Mouse (Mus musculus): ENCODE measurements around the gene Tspan11. TPM values are rescaled to one million over a fixed set of nuclear protein-coding genes. Genes with fewer than 3 reads are reported as not detected.

Tspan11 gene
- total and polyA plus RNA-seq, 3 experiments = 0.05 TPM; not detected in 2

GRCm38 (mm10) chr6:128000777-128001176, 113.4 kb downstream of the Tspan11 start:
- Histone ChIP-seq H3K36me3 (replicated peaks) (no peaks in the 10 kb centered on the region), H3K4me1 (ENCODE audit: insufficient read depth, low read depth, low read length) (no peaks in the 10 kb centered on the region), H3K27me3 (ENCODE audit: insufficient read depth, low read length) (no peaks in the 10 kb centered on the region), H3K9me3 (replicated peaks) (peaks cover 82% of the 10 kb centered on the region), H3K4me3 (ENCODE audit: low read depth, low read length) (no peak overlapping the region)
- no peak for ATAC-seq (ENCODE audit: extremely low read depth, insufficient number of reproducible peaks, low FRiP score, poor library complexity, severe bottlenecking)
- no peak for DNase-seq (ENCODE audit: low spot score)
- no peak for TF ChIP-seq GATA2 (IDR thresholded peaks at IDR 0.05; ENCODE audit: borderline replicate concordance, low read depth, low read length)
- no peak for TF ChIP-seq CTCF (IDR thresholded peaks at IDR 0.05; ENCODE audit: low read depth, low read length)
- no peak for TF ChIP-seq POLR2AphosphoS5 (IDR thresholded peaks at IDR 0.05; ENCODE audit: insufficient replicate concordance, low read depth, low read length)
- no peak for TF ChIP-seq GATA1 (IDR thresholded peaks at IDR 0.05; ENCODE audit: borderline replicate concordance, low read length)
- TF ChIP-seq TAL1 (conservative IDR thresholded peaks at IDR 0.05; ENCODE audit: low read depth, low read length) = no peak

GRCm38 (mm10) chr6:128001587-128001986, 114.2 kb downstream of the Tspan11 start:
- H3K27me3 ChIP-seq (ENCODE audit: insufficient read depth, low read length) = no peaks in the 10 kb centered on the region
- ATAC-seq (ENCODE audit: extremely low read depth, insufficient number of reproducible peaks, low FRiP score, poor library complexity, severe bottlenecking) = no peak
- no peaks in the 10 kb centered on the region for H3K36me3 ChIP-seq (replicated peaks)
- H3K4me1 ChIP-seq (ENCODE audit: insufficient read depth, low read depth, low read length) = no peaks in the 10 kb centered on the region
- TF ChIP-seq GATA2 (IDR thresholded peaks at IDR 0.05; ENCODE audit: borderline replicate concordance, low read depth, low read length) = no peak
- TF ChIP-seq POLR2AphosphoS5 (IDR thresholded peaks at IDR 0.05; ENCODE audit: insufficient replicate concordance, low read depth, low read length) = no peak
- no peak for TF ChIP-seq CTCF (IDR thresholded peaks at IDR 0.05; ENCODE audit: low read depth, low read length)
- TF ChIP-seq GATA1 (IDR thresholded peaks at IDR 0.05; ENCODE audit: borderline replicate concordance, low read length) = no peak
- no peak for TF ChIP-seq TAL1 (conservative IDR thresholded peaks at IDR 0.05; ENCODE audit: low read depth, low read length)
- peaks cover 85% of the 10 kb centered on the region for H3K9me3 ChIP-seq (replicated peaks)
- no peak for DNase-seq (ENCODE audit: low spot score)
- no peak overlapping the region for H3K4me3 ChIP-seq (ENCODE audit: low read depth, low read length)

DNA sequence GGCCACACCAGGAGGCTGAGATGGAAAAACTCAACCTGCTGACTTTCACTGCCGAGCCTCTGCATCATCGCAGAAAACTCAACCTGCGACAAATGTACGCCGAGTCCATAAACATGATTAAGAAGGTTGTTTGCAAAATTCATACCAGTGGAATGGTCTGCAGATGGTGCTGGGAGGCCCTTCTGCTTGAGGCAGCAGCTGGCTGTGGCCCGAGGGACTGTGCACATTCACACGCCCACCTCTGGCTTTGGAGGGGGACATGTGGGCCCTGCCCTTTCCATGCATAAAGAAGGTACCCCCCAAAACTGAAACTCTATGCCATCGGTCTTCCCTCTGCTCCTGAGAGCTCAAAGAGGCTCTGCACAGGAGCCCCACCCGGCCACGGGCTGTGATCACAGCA, 114.7 kb downstream of the Tspan11 start:
- Histone ChIP-seq H3K36me3 (replicated peaks) (no peaks in the 10 kb centered on the region), H3K4me1 (ENCODE audit: insufficient read depth, low read depth, low read length) (no peaks in the 10 kb centered on the region), H3K27me3 (ENCODE audit: insufficient read depth, low read length) (no peaks in the 10 kb centered on the region), H3K4me3 (ENCODE audit: low read depth, low read length) (no peak overlapping the region), H3K9me3 (replicated peaks) (peaks cover 86% of the 10 kb centered on the region)
- DNase-seq (ENCODE audit: low spot score) (no peak), ATAC-seq (ENCODE audit: extremely low read depth, insufficient number of reproducible peaks, low FRiP score, poor library complexity, severe bottlenecking) (no peak)
- TF ChIP-seq TAL1 (conservative IDR thresholded peaks at IDR 0.05; ENCODE audit: low read depth, low read length) (no peak), POLR2AphosphoS5 (IDR thresholded peaks at IDR 0.05; ENCODE audit: insufficient replicate concordance, low read depth, low read length) (no peak), CTCF (IDR thresholded peaks at IDR 0.05; ENCODE audit: low read depth, low read length) (no peak)

- H3K4me1 ChIP-seq (ENCODE audit: insufficient read depth, low read depth, low read length) = no peaks in the 10 kb centered on the region
- H3K9me3 ChIP-seq (replicated peaks) = peaks cover 90% of the 10 kb centered on the region
- DNase-seq (ENCODE audit: low spot score) (no peak), ATAC-seq (ENCODE audit: extremely low read depth, insufficient number of reproducible peaks, low FRiP score, poor library complexity, severe bottlenecking) (no peak)
- TF ChIP-seq POLR2AphosphoS5 (IDR thresholded peaks at IDR 0.05; ENCODE audit: insufficient replicate concordance, low read depth, low read length) (no peak), CTCF (IDR thresholded peaks at IDR 0.05; ENCODE audit: low read depth, low read length) (no peak), TAL1 (conservative IDR thresholded peaks at IDR 0.05; ENCODE audit: low read depth, low read length) (no peak), GATA2 (IDR thresholded peaks at IDR 0.05; ENCODE audit: borderline replicate concordance, low read depth, low read length) (no peak), GATA1 (IDR thresholded peaks at IDR 0.05; ENCODE audit: borderline replicate concordance, low read length) (no peak)
- H3K4me3 ChIP-seq (ENCODE audit: low read depth, low read length) = no peak overlapping the region
- no peaks in the 10 kb centered on the region for H3K36me3 ChIP-seq (replicated peaks)
- no peaks in the 10 kb centered on the region for H3K27me3 ChIP-seq (ENCODE audit: insufficient read depth, low read length)
Observed at GRCm38 (mm10) chr6:128002667-128003066, 115.3 kb downstream of the Tspan11 start.

- H3K4me3 ChIP-seq (ENCODE audit: low read depth, low read length) = no peak overlapping the region
- ATAC-seq (ENCODE audit: extremely low read depth, insufficient number of reproducible peaks, low FRiP score, poor library complexity, severe bottlenecking) (no peak), DNase-seq (ENCODE audit: low spot score) (no peak)
- H3K9me3 ChIP-seq (replicated peaks) = peaks cover 91% of the 10 kb centered on the region
- no peaks in the 10 kb centered on the region for H3K4me1 ChIP-seq (ENCODE audit: insufficient read depth, low read depth, low read length)
- TF ChIP-seq POLR2AphosphoS5 (IDR thresholded peaks at IDR 0.05; ENCODE audit: insufficient replicate concordance, low read depth, low read length) (no peak), GATA2 (IDR thresholded peaks at IDR 0.05; ENCODE audit: borderline replicate concordance, low read depth, low read length) (no peak)
- no peaks in the 10 kb centered on the region for H3K27me3 ChIP-seq (ENCODE audit: insufficient read depth, low read length)
- H3K36me3 ChIP-seq (replicated peaks) = no peaks in the 10 kb centered on the region
Observed at GRCm38 (mm10) chr6:128003542-128003941, 116.2 kb downstream of the Tspan11 start.

Other genes starting within 250 kb of the Tspan11 start
- not detected in 2 replicates for gene Prmt8, start 118.1 kb upstream of the Tspan11 start, total RNA-seq (2014; fragmentation: Nextera tagmentation)
- gene Prmt8, start 118.1 kb upstream of the Tspan11 start, total RNA-seq (2017) = 0.05 TPM in 1 of 2 replicates, not detected in the other
- not detected in 2 replicates for gene Prmt8, start 118.1 kb upstream of the Tspan11 start, polyA plus RNA-seq (2012)

Measured in G1E (cell line).